Mouse (Mus musculus) lung, adult 2 months (tissue): ENCODE measurements around the gene Nt5c3b.

Source experiments
- CTCF ChIP-seq: fragments of 200-500 bp; IDR thresholded peaks from 2 replicates; pipeline ENCODE4 v1.5.1; 2011; ENCODE audit warnings: mild to moderate bottlenecking, low read length, control low read depth; ENCODE audit not compliant: insufficient read depth
- POLR2A ChIP-seq: fragments of 200-500 bp; IDR thresholded peaks from 2 replicates; pipeline ENCODE4 v1.6.1; 2011; ENCODE audit warnings: low read depth, mild to moderate bottlenecking, control low read depth, low read length, borderline replicate concordance; ENCODE audit errors: extremely low read depth

DNA sequence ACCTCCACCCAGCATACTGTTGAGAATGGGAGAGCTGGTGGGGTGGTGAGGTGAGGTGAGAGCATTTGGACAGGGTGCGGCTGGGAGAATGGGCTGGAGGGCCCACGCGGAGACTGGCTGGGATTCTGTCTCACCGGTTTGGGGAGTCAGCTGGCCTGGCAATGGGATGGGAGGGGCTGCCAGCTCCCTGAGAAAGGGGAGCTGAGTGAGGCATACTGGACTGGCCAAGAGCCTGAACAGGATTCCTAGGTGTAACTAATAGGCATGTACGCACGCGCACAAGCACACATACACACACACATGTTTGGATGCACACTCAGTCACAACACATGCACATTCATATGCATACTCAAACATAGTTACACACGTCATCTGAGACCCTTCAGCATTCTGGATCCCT, 35.3 kb downstream of the Nt5c3b start:
- TF ChIP-seq CTCF (no peak), POLR2A (no peak)
